Mouse (Mus musculus) stomach, embryonic 16.5 days (tissue): ENCODE measurements at regions not wholly inside any gene's neighbourhood (a gene's known extent, or its start where the extent isn't known, plus 50 kb on each side); places are given as distances from the start of the nearest gene placed in this dataset.

Source experiments
- ATAC-seq: fragments of 200-750 bp; cut with Nextera tagmentation; 2 replicates; pipeline ENCODE4 v1.8.0; 2017; ENCODE audit warnings: moderate number of reproducible peaks, moderate TSS enrichment; ENCODE audit not compliant: insufficient read depth, low FRiP score
- H3K27ac ChIP-seq: fragments of 300-500 bp; sonication (generic); 2 replicates; pipeline ENCODE4 v1.5.1; 2014; ENCODE audit warnings: low read length
- H3K27me3 ChIP-seq: fragments of 300-500 bp; sonication (generic); 2 replicates; pipeline ENCODE4 v1.6.1; 2014; ENCODE audit warnings: low read length, control low read depth, mixed read lengths; ENCODE audit not compliant: control insufficient read depth, insufficient read depth
- H3K36me3 ChIP-seq: fragments of 300-500 bp; sonication (generic); 2 replicates; pipeline ENCODE4 v1.6.1; 2014; ENCODE audit warnings: low read length; ENCODE audit not compliant: control insufficient read depth, insufficient read depth
- H3K4me1 ChIP-seq: fragments of 300-500 bp; sonication (generic); 2 replicates; pipeline ENCODE4 v1.6.1; 2014; ENCODE audit warnings: low read length, control low read depth, mixed read lengths; ENCODE audit not compliant: control insufficient read depth, insufficient read depth
- H3K4me2 ChIP-seq: fragments of 300-500 bp; sonication (generic); 2 replicates; pipeline ENCODE4 v1.6.1; 2014; ENCODE audit warnings: low read depth, low read length, mixed read lengths
- H3K4me3 ChIP-seq: fragments of 300-500 bp; sonication (generic); replicated peaks from 2 replicates; pipeline ENCODE4 v1.5.1; 2014; ENCODE audit warnings: mild to moderate bottlenecking, low read length
- H3K9ac ChIP-seq: fragments of 300-500 bp; sonication (generic); 2 replicates; pipeline ENCODE4 v1.6.1; 2014; ENCODE audit warnings: low read length
- H3K9me3 ChIP-seq: fragments of 300-500 bp; sonication (generic); replicated peaks from 2 replicates; pipeline ENCODE4 v1.6.1; 2016; ENCODE audit warnings: low read length, control low read depth; ENCODE audit not compliant: control insufficient read depth
- WGBS: fragments of 180-500 bp; shearing (Covaris S2); extraction: QIAGEN DNeasy Blood & Tissue Kit; methylation state at CpG from one replicate; pipeline ENCODE4 v1.1.7; 2014; 5-methylcytosine and 5-hydroxymethylcytosine counted together

GRCm38 (mm10) chr11:112839721-112840494 is 57.9 kb downstream of the Sox9 start:
- Histone ChIP-seq H3K36me3 (no peaks in the 10 kb centered on the region), H3K4me3 (0 out of 2 replicates have a peak overlapping the region, but pooled peaks have one; percentile 3), H3K4me2 (peak overlapping the region; percentile 28), H3K9ac (no peak overlapping the region), H3K4me1 (peaks cover 3% of the 10 kb centered on the region; the same call in 1 of the 2 replicates), H3K9me3 (no peaks in the 10 kb centered on the region), H3K27me3 (no peaks in the 10 kb centered on the region), H3K27ac (no peak overlapping the region)
- ATAC-seq: no peak
- 23% methylated on average over 10 of the region's 10 CpGs for WGBS

GRCm38 (mm10) chr11:112840495-112840828 is 58.4 kb downstream of the Sox9 start:
- Histone ChIP-seq H3K9me3 (no peaks in the 10 kb centered on the region), H3K27me3 (no peaks in the 10 kb centered on the region), H3K27ac (no peak overlapping the region), H3K36me3 (no peaks in the 10 kb centered on the region), H3K4me2 (peak overlapping the region; percentile 28), H3K4me1 (peaks cover 3% of the 10 kb centered on the region; the same call in 1 of the 2 replicates), H3K4me3 (0 out of 2 replicates have a peak overlapping the region, but pooled peaks have one; percentile 3), H3K9ac (no peak overlapping the region)
- 9% methylated on average over 10 of the region's 10 CpGs for WGBS
- no peak; the same call in 1 of the 2 replicates for ATAC-seq

GRCm38 (mm10) chr11:112844258-112844901 is 62.4 kb downstream of the Sox9 start:
- Histone ChIP-seq H3K4me1 (peaks cover 3% of the 10 kb centered on the region; the same call in 1 of the 2 replicates), H3K36me3 (no peaks in the 10 kb centered on the region), H3K27me3 (no peaks in the 10 kb centered on the region), H3K27ac (no peak overlapping the region), H3K9ac (no peak overlapping the region), H3K4me3 (no peak overlapping the region), H3K4me2 (no peak overlapping the region), H3K9me3 (0 out of 2 replicates have a peak, but pooled peaks cover 3% of the 10 kb centered on the region)
- 62% methylated on average over 8 of the region's 8 CpGs for WGBS
- no peak for ATAC-seq

- Histone ChIP-seq H3K9me3 (0 out of 2 replicates have a peak, but pooled peaks cover 3% of the 10 kb centered on the region), H3K4me3 (no peak overlapping the region), H3K4me1 (no peaks in the 10 kb centered on the region), H3K36me3 (no peaks in the 10 kb centered on the region), H3K9ac (no peak overlapping the region), H3K27ac (no peak overlapping the region), H3K4me2 (no peak overlapping the region), H3K27me3 (no peaks in the 10 kb centered on the region)
- 91% methylated on average over 2 of the region's 2 CpGs for WGBS
- no peak for ATAC-seq
Measured at GRCm38 (mm10) chr11:112847146-112847545, 65.1 kb downstream of the Sox9 start.

- no peak for ATAC-seq
- H3K4me2 ChIP-seq: no peak overlapping the region
- H3K27ac ChIP-seq: no peak overlapping the region
- no peaks in the 10 kb centered on the region for H3K36me3 ChIP-seq
- no peaks in the 10 kb centered on the region for H3K4me1 ChIP-seq
- H3K27me3 ChIP-seq: no peaks in the 10 kb centered on the region
- 0 out of 2 replicates have a peak, but pooled peaks cover 3% of the 10 kb centered on the region for H3K9me3 ChIP-seq
- H3K4me3 ChIP-seq: no peak overlapping the region
- 74% methylated on average over 3 of the region's 3 CpGs for WGBS
- no peak overlapping the region for H3K9ac ChIP-seq
Measured at GRCm38 (mm10) chr11:112847851-112848250, 65.8 kb downstream of the Sox9 start.

GRCm38 (mm10) chr11:112849974-112850373 is 68.0 kb downstream of the Sox9 start:
- no peak for ATAC-seq
- no peak overlapping the region for H3K27ac ChIP-seq
- H3K4me1 ChIP-seq: no peaks in the 10 kb centered on the region
- H3K9me3 ChIP-seq: 0 out of 2 replicates have a peak, but pooled peaks cover 3% of the 10 kb centered on the region
- no peak overlapping the region for H3K4me2 ChIP-seq
- H3K36me3 ChIP-seq: no peaks in the 10 kb centered on the region
- no peaks in the 10 kb centered on the region for H3K27me3 ChIP-seq
- no peak overlapping the region for H3K9ac ChIP-seq
- H3K4me3 ChIP-seq: no peak overlapping the region
- 79% methylated on average over 5 of the region's 5 CpGs for WGBS

- Histone ChIP-seq H3K4me1 (no peaks in the 10 kb centered on the region), H3K4me2 (no peak overlapping the region), H3K36me3 (no peaks in the 10 kb centered on the region), H3K9me3 (0 out of 2 replicates have a peak, but pooled peaks cover 3% of the 10 kb centered on the region), H3K4me3 (no peak overlapping the region), H3K27me3 (no peaks in the 10 kb centered on the region), H3K9ac (no peak overlapping the region), H3K27ac (no peak overlapping the region)
- 80% methylated on average over 13 of the region's 13 CpGs for WGBS
- no peak for ATAC-seq
Measured at GRCm38 (mm10) chr11:112850532-112851272, 68.7 kb downstream of the Sox9 start.

- Histone ChIP-seq H3K9ac (no peak overlapping the region), H3K4me2 (no peak overlapping the region), H3K36me3 (no peaks in the 10 kb centered on the region), H3K4me1 (no peaks in the 10 kb centered on the region), H3K4me3 (no peak overlapping the region), H3K9me3 (0 out of 2 replicates have a peak, but pooled peaks cover 3% of the 10 kb centered on the region), H3K27me3 (no peaks in the 10 kb centered on the region), H3K27ac (no peak overlapping the region)
- no peak for ATAC-seq
- WGBS: 79% methylated on average over 9 of the region's 9 CpGs
Measured at GRCm38 (mm10) chr11:112851321-112851720, 69.3 kb downstream of the Sox9 start.

GRCm38 (mm10) chr11:112855975-112856374 is 74.0 kb downstream of the Sox9 start:
- no peak overlapping the region for H3K27ac ChIP-seq
- H3K36me3 ChIP-seq: no peaks in the 10 kb centered on the region
- no peak overlapping the region for H3K9ac ChIP-seq
- no peak for ATAC-seq
- 82% methylated on average over 5 of the region's 5 CpGs for WGBS
- no peak overlapping the region for H3K4me2 ChIP-seq
- H3K4me3 ChIP-seq: no peak overlapping the region
- H3K27me3 ChIP-seq: no peaks in the 10 kb centered on the region
- no peaks in the 10 kb centered on the region for H3K4me1 ChIP-seq
- H3K9me3 ChIP-seq: 0 out of 2 replicates have a peak, but pooled peaks cover 3% of the 10 kb centered on the region
